Mouse (Mus musculus) heart, adult 8-10 months (tissue): ENCODE measurements around the gene Lrp11. TPM values are rescaled to one million over a fixed set of nuclear protein-coding genes. Genes with fewer than 3 reads are reported as not detected.
"Not testable (repeated sequence)": the region's sequence is repeated elsewhere in the genome, so short reads cannot be mapped to it uniquely, and the experiment has no call there.

Experiments
- DNase-seq: peaks from one replicate; pipeline ENCODE4 v3.0.0; 2022; ENCODE audit warnings: low spot score
- total RNA-seq, 4 experiments: library from RNA; stranded (reverse); gene quantifications; 2 replicates each; pipeline ENCODE4 v1.2.4; 2022

The Lrp11 gene
- total RNA-seq = 1 to 10 TPM; 2.8 to 6.1 (median 3.8) TPM

DNA sequence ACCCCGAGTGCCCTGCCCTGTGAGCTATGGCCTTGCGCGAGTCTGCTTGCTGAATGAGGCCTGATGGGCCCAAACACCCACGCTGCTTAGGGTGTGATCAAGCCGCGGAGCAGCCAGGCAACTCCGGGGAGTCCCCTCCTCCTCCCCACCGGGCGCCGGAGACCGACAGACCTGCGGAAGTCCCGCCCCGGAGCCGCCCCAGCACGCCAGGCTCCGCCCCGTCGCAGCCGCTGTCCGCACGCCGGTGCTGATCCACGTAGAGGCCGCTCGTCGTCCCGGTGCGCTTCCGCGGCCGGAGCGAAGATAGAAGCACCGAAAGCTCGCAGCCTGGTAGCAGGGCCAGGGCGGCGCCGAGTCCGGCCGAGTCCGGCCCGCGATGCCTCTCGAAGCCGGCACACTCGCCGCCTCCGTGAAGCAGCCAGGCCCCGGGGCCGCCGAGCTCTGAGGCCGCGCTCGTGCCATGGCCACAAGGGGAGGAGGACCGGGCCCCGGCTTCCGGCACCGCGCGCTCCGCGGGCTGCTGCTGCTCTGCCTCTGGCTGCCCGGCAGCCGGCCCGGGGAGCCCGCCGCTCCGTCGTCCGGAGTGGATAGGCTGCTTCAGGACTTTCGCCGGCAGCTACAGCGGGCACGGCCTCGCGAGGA is at the start of gene Lrp11:
Gene Lrp11, plus strand, starts transcription at position 209 of the 642 bp plus-strand sequence.
- peak; percentile 89 for DNase-seq

DNA sequence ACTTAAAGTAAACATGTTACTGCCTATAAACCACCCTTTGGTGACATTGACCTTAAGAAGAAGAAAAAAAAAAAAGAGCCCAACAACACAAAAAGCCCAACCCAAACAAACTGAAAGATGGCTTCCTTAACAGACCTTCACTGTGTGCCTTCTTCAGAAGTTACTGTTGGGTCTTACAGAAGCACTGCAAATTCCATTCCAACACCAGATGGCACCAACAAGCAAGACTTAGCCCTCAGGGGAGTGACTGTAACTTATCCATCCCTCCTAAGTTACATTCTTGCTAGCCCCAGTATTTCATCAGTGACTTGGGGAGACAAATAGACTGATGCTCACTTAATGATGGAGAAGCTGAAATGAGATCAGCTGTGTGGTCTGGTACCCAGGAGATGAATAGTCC is 11.6 kb upstream of the Lrp11 start:
- DNase-seq = no peak

DNA sequence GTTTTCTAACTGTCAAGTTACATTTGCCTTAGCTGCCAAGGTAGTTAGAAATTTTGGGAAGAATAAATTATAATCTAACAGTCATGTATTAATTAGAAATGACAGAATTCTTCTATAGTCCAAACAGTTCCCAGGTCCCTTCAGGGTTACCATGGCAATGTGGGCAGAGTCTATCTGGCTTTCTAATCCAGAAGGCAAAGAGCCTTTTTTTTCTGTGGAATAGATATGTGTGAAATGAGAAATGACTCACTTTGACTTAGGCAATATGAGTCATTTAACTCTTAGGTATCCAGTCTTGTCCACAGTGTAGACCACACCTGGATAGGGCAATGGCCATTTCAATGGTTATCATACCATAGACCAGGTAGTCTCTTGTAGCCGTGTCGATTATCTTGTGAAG is 8.2 kb upstream of the Lrp11 start:
- no peak for DNase-seq

DNA sequence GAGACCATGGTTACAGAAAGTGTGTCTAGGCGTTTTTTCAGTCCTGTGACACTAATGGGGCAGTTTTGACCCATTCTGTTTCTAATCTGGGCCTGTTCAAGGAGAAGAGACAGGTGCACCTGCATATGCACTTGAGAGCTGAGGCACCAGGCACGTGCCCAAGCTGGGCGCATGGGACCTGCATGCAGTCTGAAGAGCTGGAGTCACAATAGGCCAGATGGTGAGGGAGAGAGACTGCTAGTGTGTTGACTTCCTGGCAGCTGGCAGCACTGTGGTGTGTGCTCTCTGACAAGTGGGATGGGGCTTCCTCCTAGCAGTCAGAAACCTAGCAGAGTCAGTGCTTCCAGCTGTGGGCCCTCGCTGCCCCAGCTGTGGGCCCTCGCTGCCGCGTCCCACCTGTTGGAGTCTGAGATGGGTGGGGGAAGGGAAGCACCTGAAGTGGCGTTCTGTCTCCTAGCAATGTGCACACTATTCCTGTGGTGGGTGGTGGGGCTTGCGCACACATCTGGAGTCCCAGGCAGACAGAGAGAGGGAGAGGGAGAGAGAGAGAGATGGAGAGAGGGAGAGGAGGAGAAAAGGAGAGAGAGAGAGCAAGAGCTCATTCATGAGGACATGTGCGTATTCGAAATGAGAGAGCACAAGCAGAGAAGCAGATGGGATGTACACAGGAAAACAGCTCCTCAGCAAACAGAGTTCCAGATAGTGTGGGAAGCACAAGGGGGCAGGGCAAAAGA is 7.3 kb upstream of the Lrp11 start:
- DNase-seq = no peak

DNA sequence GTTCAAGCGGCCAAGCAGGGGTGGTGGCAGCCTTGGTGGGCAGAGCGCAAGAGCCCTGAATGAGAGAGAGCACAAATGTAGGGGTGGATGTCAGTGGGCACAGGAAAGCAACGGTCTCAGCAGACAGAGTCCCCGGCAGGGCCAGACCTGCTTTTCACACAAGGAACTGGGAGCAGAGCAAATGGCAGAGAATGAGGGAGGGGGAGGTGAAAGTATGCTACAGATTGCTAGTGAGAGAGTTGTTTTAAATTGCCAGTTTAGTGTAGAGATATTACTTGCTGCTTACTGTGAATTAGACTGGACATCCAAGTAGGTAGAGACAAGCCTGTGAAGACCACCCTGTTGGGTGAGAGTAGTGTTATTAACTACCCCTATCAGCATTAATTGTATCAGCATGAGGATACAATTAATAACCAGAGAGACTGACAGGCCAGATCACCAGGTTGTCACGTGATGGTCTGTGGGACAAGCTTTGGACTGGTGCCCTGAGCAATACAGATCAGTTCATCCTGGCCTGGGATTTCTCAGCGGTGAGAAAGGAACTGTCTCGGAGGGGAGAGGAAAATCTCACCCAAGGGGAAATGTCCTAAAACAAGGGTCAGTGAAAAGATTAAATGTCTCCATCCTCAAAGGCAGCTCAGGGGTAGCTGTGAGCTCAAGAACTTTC is 6.6 kb upstream of the Lrp11 start:
- DNase-seq = no peak

DNA sequence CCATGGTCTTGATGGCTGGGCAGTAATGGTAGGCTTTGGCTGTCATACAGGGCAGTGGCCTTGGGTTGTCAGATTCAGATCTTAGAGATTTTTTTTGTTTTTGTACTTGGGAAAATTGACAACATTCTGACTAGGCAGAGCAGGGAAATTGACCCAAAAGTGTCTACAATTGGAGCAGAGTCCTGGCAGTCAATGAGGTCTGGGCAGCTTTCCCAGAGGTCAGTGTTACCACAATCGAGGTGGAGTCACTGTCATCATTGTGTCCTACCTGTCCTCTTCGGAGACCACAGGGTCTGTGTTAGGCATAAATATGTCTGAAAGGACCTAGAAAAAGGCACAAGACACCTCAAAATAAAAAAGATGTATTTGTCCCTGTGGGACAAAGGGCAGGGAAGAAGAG is 2.8 kb upstream of the Lrp11 start:
- no peak for DNase-seq

DNA sequence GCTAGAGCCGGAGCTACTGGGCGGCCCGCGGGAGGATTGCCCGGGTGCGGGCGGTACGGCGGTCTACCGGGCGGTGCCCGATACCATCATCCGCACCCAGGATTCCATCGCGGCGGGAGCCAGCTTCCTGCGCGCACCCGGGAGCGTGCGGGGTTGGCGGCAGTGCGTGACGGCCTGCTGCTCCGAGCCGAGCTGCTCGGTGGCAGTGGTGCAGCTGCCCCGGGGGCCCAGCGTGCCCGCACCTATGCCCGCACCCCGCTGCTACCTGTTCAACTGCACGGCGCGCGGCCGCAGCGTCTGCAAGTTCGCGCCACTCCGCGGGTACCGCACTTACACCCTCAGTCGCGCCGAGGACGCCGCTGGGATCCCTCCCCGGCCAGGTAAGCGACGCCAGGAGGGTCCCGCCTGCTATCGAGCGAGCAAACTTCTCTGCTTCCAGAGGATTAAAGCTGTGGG is 662 bp downstream of the Lrp11 start:
- DNase-seq = no peak

DNA sequence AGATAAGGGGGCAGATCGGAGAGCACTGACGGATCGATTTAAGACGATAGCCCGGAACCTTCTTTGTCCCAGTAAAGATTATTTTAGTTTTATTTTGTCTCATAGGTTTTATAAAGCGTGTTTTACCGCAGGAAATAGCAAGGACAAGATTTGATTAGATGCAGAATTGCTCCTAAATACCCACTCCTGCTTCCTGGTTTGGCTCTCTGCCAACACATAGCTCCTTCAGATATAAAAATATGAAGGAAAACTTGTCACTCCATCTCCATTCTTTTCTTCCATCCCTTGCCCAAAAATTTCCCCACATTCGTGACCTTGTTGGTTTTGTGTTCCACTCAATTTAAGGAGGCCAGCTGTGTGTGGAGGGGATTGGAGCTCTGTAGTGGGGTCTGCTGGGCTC is 1.2 kb downstream of the Lrp11 start:
- no peak for DNase-seq

DNA sequence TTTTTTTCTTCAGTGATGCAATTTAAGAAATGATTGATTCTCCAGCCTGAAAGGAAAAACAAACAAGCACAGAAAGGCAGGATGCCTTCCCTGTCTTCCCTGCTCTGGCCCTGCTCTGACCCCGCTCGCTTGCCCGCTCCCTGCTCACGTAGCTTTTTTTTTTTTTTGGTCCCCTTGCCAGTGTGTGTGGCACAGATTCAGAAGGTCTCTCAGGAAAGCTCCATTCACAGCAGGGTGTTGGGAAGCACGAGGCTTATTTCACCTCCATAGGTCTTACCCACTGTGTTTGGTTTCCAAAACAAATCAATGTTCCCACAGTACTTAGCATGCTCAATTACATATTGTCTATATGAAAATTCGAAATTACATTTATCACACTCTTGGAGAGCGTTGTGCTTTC is 5.2 kb downstream of the Lrp11 start:
- DNase-seq = no peak

DNA sequence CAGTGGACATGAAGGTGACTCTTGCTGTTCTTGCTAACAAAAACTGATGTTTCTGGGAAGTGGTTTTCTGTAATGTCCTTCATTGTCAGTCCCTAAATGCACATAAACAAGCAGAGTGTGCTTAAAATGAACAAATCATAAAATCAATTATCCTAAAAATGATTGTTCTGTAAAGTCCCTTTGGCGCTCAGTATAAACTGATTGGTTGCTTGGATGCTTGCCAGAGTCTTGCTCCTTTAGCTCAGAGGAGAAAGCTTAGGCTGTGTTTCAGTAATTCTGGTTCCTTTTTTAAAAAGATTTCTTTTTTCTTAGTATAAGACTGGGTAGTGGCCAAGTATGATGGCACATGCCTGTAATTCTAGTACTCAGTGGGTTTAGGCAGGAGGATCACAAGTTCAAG is 6.7 kb downstream of the Lrp11 start:
- DNase-seq = no peak

DNA sequence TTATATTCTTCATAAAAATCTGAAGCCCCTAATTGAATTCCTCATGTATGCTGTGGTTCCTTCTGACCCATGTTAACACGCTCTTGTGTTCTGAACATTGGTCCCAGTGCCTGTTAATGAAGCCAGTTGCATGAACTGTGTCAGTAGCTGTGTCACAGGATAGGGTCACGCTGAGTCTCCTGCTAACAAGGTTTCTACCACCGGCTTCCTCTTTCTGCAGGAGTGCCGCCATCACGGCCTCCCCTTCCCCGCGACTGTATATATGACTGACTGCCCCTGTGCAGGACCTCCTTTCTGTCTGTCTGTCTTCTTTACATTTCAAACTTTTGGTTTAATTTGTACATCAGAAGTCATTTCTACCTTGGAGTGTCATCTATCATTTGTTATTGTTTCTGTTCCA is 8.6 kb downstream of the Lrp11 start:
- DNase-seq = no peak

DNA sequence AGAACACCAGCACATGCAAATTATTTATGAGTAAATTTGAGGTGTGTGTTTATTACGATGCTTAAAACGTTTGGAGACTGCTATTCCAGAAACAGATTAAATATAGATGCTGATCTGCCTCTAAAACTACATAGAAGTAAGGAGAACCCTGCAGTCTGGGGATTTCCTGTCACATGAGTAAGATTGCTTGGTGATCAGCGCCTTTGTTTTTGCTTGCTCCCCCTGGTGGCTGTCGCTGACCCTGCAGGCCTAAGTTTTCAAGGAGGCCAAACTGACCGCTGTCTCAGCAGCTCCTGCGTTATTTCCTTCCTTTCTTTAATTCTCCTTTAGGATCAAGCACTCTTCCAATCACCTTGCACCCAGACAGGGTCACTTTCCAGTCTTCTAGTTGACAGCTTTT is 11.0 kb downstream of the Lrp11 start:
- peak; percentile 79 for DNase-seq

DNA sequence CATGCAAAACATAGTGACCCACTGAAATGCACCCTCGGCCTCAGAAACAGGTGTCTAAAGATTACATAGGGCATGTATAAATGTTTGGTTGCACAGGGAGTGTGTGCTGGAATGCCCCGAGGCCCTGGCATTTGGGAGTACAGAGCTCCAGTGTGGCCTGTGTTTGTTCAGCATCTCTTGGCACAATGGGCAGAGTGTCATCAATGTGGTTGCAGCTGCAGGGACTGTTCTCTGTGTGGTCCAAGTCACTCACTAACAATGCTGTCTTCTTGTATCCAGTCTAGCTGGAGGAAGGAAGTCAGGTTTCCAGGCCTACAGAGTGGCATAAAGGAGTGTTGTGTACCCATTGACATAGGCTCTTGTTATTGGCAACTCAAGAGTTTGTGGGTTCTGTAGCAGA is 15.6 kb downstream of the Lrp11 start:
- no peak for DNase-seq

DNA sequence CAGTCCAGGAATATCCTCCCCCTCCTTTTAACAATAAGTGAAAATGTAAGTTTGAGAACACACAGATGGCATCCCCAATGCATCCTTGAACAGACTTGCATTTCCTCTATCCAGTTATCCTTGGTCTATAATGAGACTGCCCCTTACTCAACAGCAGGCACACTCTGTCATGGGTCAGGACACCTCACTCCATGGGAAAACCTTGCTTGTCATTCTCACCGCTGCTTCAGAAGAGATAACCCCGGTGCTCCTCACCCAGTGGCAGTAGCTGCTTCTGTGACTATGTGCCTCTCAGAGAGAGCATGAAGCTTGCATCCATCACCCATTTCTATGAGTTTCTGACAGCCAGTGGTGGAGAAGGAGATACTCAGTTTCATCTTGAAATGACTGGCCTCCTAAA is 16.8 kb downstream of the Lrp11 start:
- DNase-seq = no peak

DNA sequence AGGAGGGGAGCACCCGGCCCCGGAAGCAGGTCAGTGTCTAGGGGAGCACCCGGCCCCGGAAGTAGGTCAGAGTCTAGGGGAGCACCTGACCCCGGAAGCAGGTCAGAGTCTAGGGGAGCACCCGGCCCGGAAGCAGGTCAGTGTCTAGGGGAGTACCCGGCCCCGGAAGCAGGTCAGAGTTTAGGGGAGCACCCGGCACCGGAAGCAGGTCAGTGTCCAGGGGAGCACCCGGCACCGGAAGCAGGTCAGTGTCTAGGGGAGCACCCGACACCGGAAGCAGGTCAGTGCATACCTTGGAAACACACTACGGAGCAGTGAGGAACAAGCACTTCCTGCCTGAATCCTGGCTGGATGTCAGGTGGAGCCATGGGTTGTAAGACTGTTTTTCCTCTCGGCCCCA is 19.0 kb downstream of the Lrp11 start:
- no peak for DNase-seq

DNA sequence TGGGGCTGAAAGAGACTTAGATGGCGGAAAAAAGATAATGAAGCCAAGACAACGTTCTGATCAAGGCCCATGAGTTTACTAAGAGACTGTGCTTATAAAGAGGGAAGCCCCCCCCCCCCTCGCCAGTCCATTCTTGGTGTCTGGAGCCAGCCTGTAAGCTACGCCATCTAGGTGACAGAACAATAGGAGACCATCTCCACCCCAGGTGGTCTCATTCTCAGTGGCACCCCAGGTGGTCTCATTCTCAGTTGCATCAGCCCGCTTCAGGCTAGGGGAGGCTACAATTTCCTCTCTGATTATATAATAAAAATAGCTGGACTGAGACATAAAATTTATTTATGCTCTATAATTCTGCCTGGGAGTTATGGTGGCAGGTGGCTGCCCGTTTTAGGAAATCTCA is 22.0 kb downstream of the Lrp11 start:
- DNase-seq = no peak

DNA sequence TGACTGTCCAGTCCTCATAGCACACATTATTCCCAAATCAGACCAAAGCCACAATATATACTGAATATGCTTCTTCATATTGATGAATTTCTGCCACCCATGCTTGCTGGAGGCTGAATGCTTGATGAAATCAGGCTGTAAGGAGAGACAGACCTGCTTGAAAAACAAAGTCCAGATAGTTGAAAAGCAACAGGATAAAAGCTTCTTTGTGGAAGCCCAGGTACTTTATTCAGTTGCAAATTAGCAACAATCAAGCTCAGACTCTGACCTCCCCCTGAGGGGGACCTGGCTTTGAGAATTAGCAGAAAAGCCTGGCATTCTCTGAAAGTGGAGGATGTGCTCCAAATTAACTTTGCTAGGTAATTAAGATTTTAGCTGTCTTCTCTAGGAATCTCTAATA is 22.6 kb downstream of the Lrp11 start:
- not testable (repeated sequence) for DNase-seq

DNA sequence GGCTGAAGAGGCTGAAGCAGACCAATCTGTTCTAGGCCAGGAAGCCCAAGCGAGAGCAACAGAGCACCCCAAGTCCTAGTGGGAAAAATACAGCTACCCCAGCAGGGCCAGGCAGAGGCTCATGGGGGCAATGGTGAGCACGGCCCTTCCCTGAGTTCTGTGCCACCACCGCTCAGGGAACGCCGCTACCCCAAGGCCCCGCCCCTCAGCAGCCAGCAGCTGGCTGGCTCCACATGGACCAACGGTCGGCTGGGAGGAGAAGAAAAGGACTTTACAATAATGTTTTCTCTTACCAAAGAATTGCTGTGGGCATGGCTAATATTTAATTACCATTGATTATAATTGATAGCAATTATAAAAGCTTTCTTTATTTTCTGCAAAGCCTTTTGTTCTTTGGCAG is 25.2 kb downstream of the Lrp11 start:
- no peak for DNase-seq

DNA sequence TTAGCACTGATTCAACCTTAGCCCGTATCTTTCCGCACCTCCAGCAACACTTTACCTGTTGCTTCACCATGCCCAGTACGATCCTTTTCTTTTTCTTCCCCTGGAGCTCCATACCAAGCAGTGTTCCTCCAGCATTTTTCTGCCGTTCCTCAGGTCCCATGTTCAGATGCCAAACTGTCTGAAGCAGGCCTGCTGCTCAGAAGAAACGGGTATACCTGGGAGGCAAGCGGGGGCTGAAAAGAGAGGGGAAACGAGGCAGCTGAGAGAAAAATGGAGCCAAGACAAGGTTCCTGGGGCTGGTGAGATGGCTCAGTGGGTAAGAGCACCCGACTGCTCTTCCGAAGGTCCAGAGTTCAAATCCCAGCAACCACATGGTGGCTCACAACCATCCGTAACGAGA is 27.5 kb downstream of the Lrp11 start:
- DNase-seq = not testable (repeated sequence)

DNA sequence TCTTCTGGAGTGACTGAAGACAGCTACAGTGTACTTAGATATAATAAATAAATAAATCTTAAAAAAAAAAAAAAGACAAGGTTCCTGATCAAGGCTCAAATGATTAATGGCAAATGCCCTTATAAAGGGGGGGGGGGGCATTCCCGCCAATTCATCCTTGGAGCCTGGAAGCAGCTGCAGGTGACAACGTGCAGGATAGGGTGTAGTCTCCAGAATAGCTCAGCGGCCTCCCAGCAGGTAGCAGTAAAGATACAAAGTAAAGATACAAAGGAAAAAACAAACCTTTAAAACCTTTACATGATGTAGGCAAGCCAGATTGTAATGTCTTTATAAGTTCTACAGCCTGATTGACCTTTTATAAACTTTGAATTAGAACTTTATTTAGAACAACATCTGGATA is 28.0 kb downstream of the Lrp11 start:
- not testable (repeated sequence) for DNase-seq

DNA sequence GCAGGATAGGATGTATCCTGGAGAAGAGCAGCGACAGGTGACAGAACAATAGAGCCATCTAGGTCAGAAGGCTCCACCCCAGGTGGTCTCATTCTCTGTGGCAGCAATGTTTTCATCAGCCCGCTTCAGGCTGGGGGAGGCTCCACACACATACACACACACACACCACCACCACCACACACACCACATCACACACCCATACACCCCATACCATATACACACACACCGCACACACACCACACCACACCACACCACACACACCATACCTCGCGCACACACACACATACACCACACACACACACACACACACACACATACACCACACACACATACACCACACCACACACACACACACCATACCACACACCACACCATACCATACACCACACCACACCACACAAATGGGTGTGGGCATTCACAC is 30.2 kb downstream of the Lrp11 start:
- no peak for DNase-seq

DNA sequence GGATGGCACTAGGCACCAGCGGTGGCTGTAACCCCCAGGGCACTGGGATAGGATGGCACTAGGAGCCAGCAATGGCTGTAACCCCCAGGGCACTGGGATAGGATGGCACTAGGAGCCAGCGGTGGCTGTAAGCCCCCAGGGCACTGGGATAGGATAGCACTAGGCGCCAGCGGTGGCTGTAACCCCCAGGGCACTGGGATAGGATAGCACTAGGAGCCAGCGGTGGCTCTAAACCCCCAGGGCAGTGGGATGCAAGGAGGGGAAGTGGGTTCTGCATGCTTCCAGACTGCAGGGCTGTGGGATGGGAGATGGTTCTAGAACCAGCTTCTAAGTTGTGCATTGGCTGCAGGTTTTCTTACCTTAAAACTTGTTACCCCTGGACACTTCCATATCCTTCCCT is 31.1 kb downstream of the Lrp11 start:
- no peak for DNase-seq

DNA sequence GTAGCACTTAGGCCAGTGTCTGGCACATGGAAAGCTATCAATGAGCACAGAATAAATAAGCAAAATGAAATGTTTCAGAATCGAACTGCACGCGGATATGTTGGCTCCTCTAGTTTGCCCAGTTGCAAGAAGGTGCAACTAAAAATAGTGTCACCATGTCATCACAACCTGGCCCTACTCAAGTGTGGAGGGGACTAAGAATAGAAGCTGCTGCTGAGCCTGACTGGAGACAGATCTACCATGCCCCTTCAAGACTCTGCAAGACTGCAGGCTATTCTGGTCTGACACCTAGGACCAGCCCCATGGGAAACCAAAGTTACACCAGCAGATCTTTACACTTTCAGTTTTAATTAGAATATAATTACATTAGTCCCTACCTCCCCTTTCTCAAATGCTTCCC is 32.8 kb downstream of the Lrp11 start:
- DNase-seq = peak; percentile 26
